Mouse (Mus musculus) hindbrain, postnatal 0 days (tissue): ENCODE data around the gene Klhl42. TPM values are rescaled to one million over a fixed set of nuclear protein-coding genes. Genes with fewer than 3 reads are reported as not detected.

ENCODE experiments used
- ATAC-seq: fragments of 200-750 bp; cut with Nextera tagmentation; 2 replicates; pipeline ENCODE4 v1.8.0; 2017; ENCODE audit warnings: mild to moderate bottlenecking, moderate TSS enrichment, moderate library complexity
- DNase-seq: peaks from one replicate; pipeline ENCODE4 v3.0.0-alpha.2; 2015; ENCODE audit warnings: low spot score
- H3K27ac ChIP-seq: fragments of 300-500 bp; sonication (generic); 2 replicates; pipeline ENCODE4 v1.5.1; 2014; ENCODE audit warnings: mild to moderate bottlenecking
- H3K27me3 ChIP-seq: fragments of 300-500 bp; sonication (generic); 2 replicates; pipeline ENCODE4 v1.6.1; 2014; ENCODE audit warnings: low read length, mixed read lengths; ENCODE audit not compliant: insufficient read depth
- H3K36me3 ChIP-seq: fragments of 300-500 bp; sonication (generic); 2 replicates; pipeline ENCODE4 v1.6.1; 2014; ENCODE audit warnings: low read length, mixed read lengths; ENCODE audit not compliant: insufficient read depth
- H3K4me1 ChIP-seq: fragments of 300-500 bp; sonication (generic); 2 replicates; pipeline ENCODE4 v1.6.1; 2014; ENCODE audit warnings: antibody characterized with exemption, low read length, mixed read lengths; ENCODE audit not compliant: insufficient read depth
- H3K4me2 ChIP-seq: fragments of 300-500 bp; sonication (generic); 2 replicates; pipeline ENCODE4 v1.6.1; 2014; ENCODE audit warnings: low read depth, mild to moderate bottlenecking, low read length, moderate library complexity, mixed read lengths
- H3K4me3 ChIP-seq: fragments of 300-500 bp; sonication (generic); 2 replicates; pipeline ENCODE4 v1.5.1; 2014; ENCODE audit warnings: low read length
- H3K9ac ChIP-seq: fragments of 300-500 bp; sonication (generic); replicated peaks from 2 replicates; pipeline ENCODE4 v1.6.1; 2014; ENCODE audit warnings: mild to moderate bottlenecking, low read length, moderate library complexity, mixed read lengths
- H3K9me3 ChIP-seq: fragments of 300-500 bp; sonication (generic); 2 replicates; pipeline ENCODE4 v1.6.1; 2016; ENCODE audit warnings: low read length, mixed read lengths
- CTCF ChIP-seq: IDR thresholded peaks from 2 replicates; pipeline ENCODE4 v1.5.1; 2016; ENCODE audit warnings: antibody characterized with exemption, control low read depth, low read depth
- WGBS: fragments of 180-500 bp; shearing (Covaris S2); extraction: QIAGEN DNeasy Blood & Tissue Kit; methylation state at CpG from one replicate; pipeline ENCODE4 v1.1.7; 2014; 5-methylcytosine and 5-hydroxymethylcytosine counted together
- polyA plus RNA-seq: library from polyadenylated mRNA; unstranded; fragments of >200 nt; fragmentation: Nextera tagmentation; extraction: Ambion mirVana; gene quantifications from 2 replicates; pipeline ENCODE4 v1.2.1, GENCODE M21; 2015
- total RNA-seq: library from RNA; depleted of rRNA; stranded (reverse); fragments of >200 nt; gene quantifications from 2 replicates; pipeline ENCODE4 v1.2.3, GENCODE M21; 2014; rRNA removed

Gene Klhl42
- total and polyA plus RNA-seq, 2 experiments from 2014 or later = 5.4 to 29.7 TPM

DNA sequence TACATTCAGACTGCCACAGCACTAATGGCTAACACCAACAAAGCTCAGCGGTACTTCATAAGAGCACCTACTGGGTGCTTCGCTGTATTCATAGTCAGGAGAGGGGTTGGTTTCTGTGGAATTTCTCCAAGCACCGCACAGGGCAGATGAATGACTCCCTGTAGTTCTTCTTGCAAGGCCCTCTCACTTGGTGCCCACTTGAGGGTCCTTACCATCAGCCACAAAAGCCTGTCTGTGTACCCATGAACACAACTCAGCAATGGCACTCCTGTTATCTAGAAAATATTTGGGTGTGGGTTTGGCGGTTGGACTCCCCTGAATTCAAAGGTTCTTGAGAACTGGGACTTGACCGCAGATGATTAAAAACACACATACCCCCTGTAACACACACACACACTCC is 53.5 kb downstream of the Klhl42 start:
- no peak overlapping the region for H3K4me2 ChIP-seq
- no peak overlapping the region for H3K4me3 ChIP-seq
- H3K4me1 ChIP-seq = peaks cover 6% of the 10 kb centered on the region
- DNase-seq = no peak
- no peaks in the 10 kb centered on the region for H3K9me3 ChIP-seq
- WGBS = 86% methylated on average over 5 of the region's 5 CpGs
- TF ChIP-seq CTCF = no peak
- no peak overlapping the region for H3K9ac ChIP-seq
- H3K27ac ChIP-seq = no peak overlapping the region
- H3K27me3 ChIP-seq = no peaks in the 10 kb centered on the region
- no peaks in the 10 kb centered on the region for H3K36me3 ChIP-seq
- ATAC-seq = no peak

DNA sequence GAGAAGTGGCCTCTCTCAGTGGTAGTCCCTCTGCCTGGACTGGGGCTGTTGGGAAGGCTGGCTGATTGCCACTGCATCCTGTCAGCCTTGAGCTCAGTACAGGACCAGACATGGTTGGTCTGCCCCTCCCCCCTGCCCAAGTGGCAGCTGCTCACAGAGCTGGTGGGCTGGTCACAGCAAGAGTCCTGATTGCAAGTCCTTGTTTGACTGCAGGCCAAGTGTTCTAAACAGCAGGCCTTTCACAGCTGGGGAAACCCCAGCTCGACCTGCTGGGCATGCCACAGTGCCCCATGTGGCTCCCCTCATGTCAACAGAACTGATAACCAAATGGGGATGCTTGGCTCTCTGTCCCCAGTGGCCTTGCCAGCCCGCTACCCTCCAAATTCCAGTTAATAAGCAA is 54.1 kb downstream of the Klhl42 start:
- H3K4me3 ChIP-seq = no peak overlapping the region
- no peak overlapping the region for H3K4me2 ChIP-seq
- H3K36me3 ChIP-seq = no peaks in the 10 kb centered on the region
- DNase-seq = peak; percentile 89
- no peaks in the 10 kb centered on the region for H3K9me3 ChIP-seq
- peak; percentile 97 for ATAC-seq
- H3K27me3 ChIP-seq = no peaks in the 10 kb centered on the region
- no peak overlapping the region for H3K9ac ChIP-seq
- H3K4me1 ChIP-seq = peaks cover 6% of the 10 kb centered on the region
- no peak overlapping the region for H3K27ac ChIP-seq
- 7% methylated on average over 2 of the region's 2 CpGs for WGBS
- TF ChIP-seq CTCF = peak; percentile 35

DNA sequence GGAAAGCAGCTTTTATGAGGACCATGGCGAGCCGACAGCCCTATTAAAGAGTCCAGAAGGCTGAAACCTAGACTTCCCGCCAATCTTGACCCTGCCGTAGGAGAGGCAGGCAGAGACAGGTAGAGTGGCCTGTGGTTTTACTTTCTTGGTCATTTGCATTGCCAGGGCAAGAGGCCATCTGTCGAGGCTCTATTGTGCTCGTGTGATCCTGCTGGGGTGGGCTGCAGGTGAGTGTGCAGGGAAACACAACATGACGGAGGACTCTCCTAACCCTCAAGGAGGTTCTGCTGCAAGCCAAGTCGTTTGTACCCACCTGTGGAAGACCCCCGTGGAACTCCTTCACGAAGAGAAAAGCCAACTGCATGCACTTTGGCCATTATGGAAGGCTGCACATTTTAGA is 54.6 kb downstream of the Klhl42 start:
- no peaks in the 10 kb centered on the region for H3K36me3 ChIP-seq
- H3K4me1 ChIP-seq = peaks cover 6% of the 10 kb centered on the region
- H3K9ac ChIP-seq = no peak overlapping the region
- no peak overlapping the region for H3K27ac ChIP-seq
- no peak for DNase-seq
- no peaks in the 10 kb centered on the region for H3K27me3 ChIP-seq
- no peak overlapping the region for H3K4me3 ChIP-seq
- H3K4me2 ChIP-seq = no peak overlapping the region
- no peak; the same call in 1 of the 2 replicates for ATAC-seq
- 43% methylated on average over 10 of the region's 10 CpGs for WGBS
- H3K9me3 ChIP-seq = no peaks in the 10 kb centered on the region
- no peak for TF ChIP-seq CTCF

DNA sequence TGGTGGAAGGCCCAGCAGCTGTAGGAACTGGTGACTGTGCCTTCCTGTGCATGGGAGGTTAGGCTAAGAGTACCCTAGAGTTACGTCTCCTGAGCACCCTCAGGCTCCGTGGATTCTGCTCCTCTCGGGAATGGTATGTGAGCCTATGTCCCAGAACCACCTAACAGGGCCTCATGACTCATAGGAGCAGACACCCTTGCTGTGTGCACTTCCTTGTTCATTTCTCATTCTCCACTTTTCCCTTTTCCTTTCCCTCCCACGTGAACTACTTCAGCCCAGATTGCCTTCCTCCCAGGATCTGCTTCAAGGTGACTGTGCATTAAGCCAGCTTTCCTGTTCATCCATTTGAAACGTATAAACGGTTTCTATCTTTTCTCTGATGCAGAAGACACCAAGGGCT is 59.9 kb downstream of the Klhl42 start:
- ATAC-seq = no peak
- no peak for TF ChIP-seq CTCF
- H3K36me3 ChIP-seq = no peaks in the 10 kb centered on the region
- H3K4me3 ChIP-seq = no peak overlapping the region
- no peaks in the 10 kb centered on the region for H3K4me1 ChIP-seq
- no peak overlapping the region for H3K9ac ChIP-seq
- H3K4me2 ChIP-seq = no peak overlapping the region
- 82% methylated on average over 6 of the region's 6 CpGs for WGBS
- DNase-seq = no peak
- no peaks in the 10 kb centered on the region for H3K27me3 ChIP-seq
- H3K27ac ChIP-seq = no peak overlapping the region
- no peaks in the 10 kb centered on the region for H3K9me3 ChIP-seq

DNA sequence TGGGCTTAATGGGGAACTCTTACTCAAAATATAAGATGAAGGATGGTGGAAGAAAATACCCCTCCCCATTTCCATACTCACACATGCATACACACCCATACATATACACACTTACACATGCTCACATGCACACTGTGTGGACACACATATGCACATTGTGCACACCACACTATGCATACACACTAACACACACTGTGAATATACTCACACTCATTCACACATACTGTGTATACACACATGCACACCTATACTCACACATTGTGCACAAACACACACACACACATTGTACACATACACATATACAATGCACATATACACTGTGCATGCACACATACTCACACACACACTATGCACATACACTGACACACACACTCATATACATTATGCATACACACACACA is 60.7 kb downstream of the Klhl42 start:
- H3K36me3 ChIP-seq = no peaks in the 10 kb centered on the region
- no peaks in the 10 kb centered on the region for H3K4me1 ChIP-seq
- TF ChIP-seq CTCF = no peak
- no peak overlapping the region for H3K4me3 ChIP-seq
- no peak overlapping the region for H3K9ac ChIP-seq
- no peak overlapping the region for H3K27ac ChIP-seq
- DNase-seq (no peak), ATAC-seq (no peak)
- no peaks in the 10 kb centered on the region for H3K9me3 ChIP-seq
- H3K4me2 ChIP-seq = no peak overlapping the region
- H3K27me3 ChIP-seq = no peaks in the 10 kb centered on the region

DNA sequence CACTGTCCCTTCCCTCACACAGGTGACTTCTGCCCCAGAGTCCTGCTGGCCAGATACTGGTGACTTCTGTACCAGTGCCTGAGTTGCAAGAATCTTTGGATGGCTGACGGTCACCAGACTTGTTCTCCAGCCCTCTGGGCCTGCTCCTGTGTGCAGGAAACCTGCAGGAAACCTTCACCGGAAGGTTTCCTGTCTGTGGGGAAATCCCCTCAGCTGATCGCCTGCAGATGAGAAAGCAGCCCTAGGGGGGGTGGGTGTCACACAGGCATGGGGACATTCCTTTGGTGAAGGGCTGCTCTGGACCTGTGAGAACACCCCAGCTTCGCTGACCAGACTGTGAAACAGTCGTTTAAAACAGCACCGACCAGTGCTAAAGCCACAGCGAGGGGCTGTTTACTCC is 63.9 kb downstream of the Klhl42 start:
- H3K27me3 ChIP-seq = no peaks in the 10 kb centered on the region
- H3K36me3 ChIP-seq = no peaks in the 10 kb centered on the region
- TF ChIP-seq CTCF = no peak
- WGBS = 86% methylated on average over 7 of the region's 7 CpGs
- H3K9me3 ChIP-seq = no peaks in the 10 kb centered on the region
- no peak for ATAC-seq
- no peaks in the 10 kb centered on the region for H3K4me1 ChIP-seq
- H3K9ac ChIP-seq = no peak overlapping the region
- H3K27ac ChIP-seq = no peak overlapping the region
- H3K4me2 ChIP-seq = no peak overlapping the region
- no peak overlapping the region for H3K4me3 ChIP-seq
- DNase-seq = no peak

DNA sequence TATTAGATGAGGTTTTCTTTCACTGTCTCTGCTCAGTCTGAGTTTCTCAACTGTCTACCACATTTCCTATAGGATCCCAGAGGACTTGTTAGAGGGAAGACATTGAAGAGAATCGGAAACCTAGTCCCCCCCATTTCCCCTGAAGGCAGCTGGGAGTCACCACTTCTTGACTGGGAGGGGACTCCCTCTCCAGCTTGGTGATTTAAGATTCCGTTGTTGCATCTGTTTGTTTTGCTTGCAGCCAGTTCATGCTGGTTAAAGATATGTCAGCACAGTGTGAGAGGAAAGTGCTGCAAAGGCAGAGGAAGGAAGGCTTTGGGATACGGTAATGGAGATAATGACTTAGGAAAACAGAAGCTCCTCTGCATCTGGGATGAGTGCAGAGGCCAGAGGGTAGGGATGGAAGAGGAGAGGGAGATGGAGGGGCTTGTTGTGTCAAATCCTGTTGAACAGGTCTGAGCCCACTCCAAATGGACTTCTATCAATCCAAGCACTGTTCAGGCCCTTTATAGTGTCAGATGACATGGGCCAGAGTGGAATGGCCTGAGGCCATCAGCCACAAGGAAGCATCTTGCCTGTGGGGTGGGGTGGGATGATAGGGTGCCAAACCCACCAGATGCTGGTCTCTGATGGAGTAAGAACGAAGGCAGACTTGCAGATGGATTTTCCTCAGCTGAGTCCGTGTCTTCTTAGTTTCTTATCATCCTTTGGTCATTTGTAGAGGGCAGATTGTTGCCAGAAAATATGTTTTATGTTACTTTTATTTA is 70.8 kb downstream of the Klhl42 start:
- no peaks in the 10 kb centered on the region for H3K9me3 ChIP-seq
- WGBS = 55% methylated on average over 5 of the region's 5 CpGs
- H3K27ac ChIP-seq = no peak overlapping the region
- DNase-seq (peak; percentile 20), ATAC-seq (no peak)
- no peak overlapping the region for H3K4me3 ChIP-seq
- no peak for TF ChIP-seq CTCF
- H3K36me3 ChIP-seq = no peaks in the 10 kb centered on the region
- no peak overlapping the region for H3K4me2 ChIP-seq
- no peaks in the 10 kb centered on the region for H3K27me3 ChIP-seq
- H3K4me1 ChIP-seq = no peaks in the 10 kb centered on the region
- H3K9ac ChIP-seq = no peak overlapping the region

Other genes with a start within 250 kb of the Klhl42 start
- gene Smco2, start 241.3 kb upstream of the Klhl42 start, total RNA-seq = not detected in 2 replicates
- gene Smco2, start 241.3 kb upstream of the Klhl42 start, polyA plus RNA-seq = not detected in 2 replicates
- 17.8 and 26.8 TPM in 2 replicates for gene Ppfibp1, start 202.9 kb upstream of the Klhl42 start, total RNA-seq
- gene Ppfibp1, start 202.9 kb upstream of the Klhl42 start, polyA plus RNA-seq = 16.3 and 17.2 TPM in 2 replicates
- gene 1700034J05Rik, start 137.0 kb upstream of the Klhl42 start, total RNA-seq = not detected in 2 replicates
- not detected in 2 replicates for gene 1700034J05Rik, start 137.0 kb upstream of the Klhl42 start, polyA plus RNA-seq
- 0.50 TPM in 1 of 2 replicates, not detected in the other for gene Rep15, start 58.8 kb upstream of the Klhl42 start, total RNA-seq
- gene Rep15, start 58.8 kb upstream of the Klhl42 start, polyA plus RNA-seq = 0.48 TPM in 2 replicates
- 8.3 and 8.7 TPM in 2 replicates for gene Mrps35, start 48.6 kb upstream of the Klhl42 start, total RNA-seq
- 78.5 and 79.9 TPM in 2 replicates for gene Mrps35, start 48.6 kb upstream of the Klhl42 start, polyA plus RNA-seq
- 0.40 and 1.7 TPM in 2 replicates for gene Mansc4, start 4.3 kb upstream of the Klhl42 start, total RNA-seq
- gene Mansc4, start 4.3 kb upstream of the Klhl42 start, polyA plus RNA-seq = 1.4 and 2.0 TPM in 2 replicates
- gene Pthlh, start 172.8 kb downstream of the Klhl42 start, total RNA-seq = 3.2 and 6.1 TPM in 2 replicates
- gene Pthlh, start 172.8 kb downstream of the Klhl42 start, polyA plus RNA-seq = 4.5 and 4.8 TPM in 2 replicates